Mouse (Mus musculus) cortical plate, adult 2 months (tissue): Measurements from ENCODE around the gene Tmem159. TPM values are rescaled to one million over a fixed set of nuclear protein-coding genes. Genes with fewer than 3 reads are reported as not detected.

Experiments
- H3K27ac ChIP-seq: fragments of 200-500 bp; 2 replicates; pipeline ENCODE4 v1.5.1; 2012; ENCODE audit warnings: low read length, control low read depth, inconsistent platforms; ENCODE audit not compliant: insufficient read depth
- H3K4me1 ChIP-seq: fragments of 200-500 bp; 2 replicates; pipeline ENCODE4 v1.6.1; 2011; ENCODE audit warnings: low read length; ENCODE audit not compliant: control insufficient read depth, insufficient read depth
- H3K4me3 ChIP-seq: fragments of 200-500 bp; 2 replicates; pipeline ENCODE4 v1.5.1; 2011; ENCODE audit warnings: mild to moderate bottlenecking, low read length, control low read depth; ENCODE audit not compliant: insufficient read depth
- CTCF ChIP-seq: fragments of 200-500 bp; IDR thresholded peaks from 2 replicates; pipeline ENCODE4 v1.5.1; 2011; ENCODE audit warnings: mild to moderate bottlenecking, control low read depth, low read length; ENCODE audit not compliant: insufficient read depth; ENCODE audit errors: extremely low read depth
- POLR2A ChIP-seq: fragments of 200-500 bp; IDR thresholded peaks from 2 replicates; pipeline ENCODE4 v1.6.1; 2011; ENCODE audit warnings: mild to moderate bottlenecking, low read length, control low read depth; ENCODE audit not compliant: insufficient read depth; ENCODE audit errors: extremely low read depth
- polyA plus RNA-seq: library from polyadenylated mRNA; depleted of rRNA; stranded (reverse); fragments of >200 nt; gene quantifications from 2 replicates; pipeline ENCODE4 v1.2.3, GENCODE M21; 2012

Tmem159 gene
- polyA plus RNA-seq, 1 experiment: 13.4 TPM

DNA sequence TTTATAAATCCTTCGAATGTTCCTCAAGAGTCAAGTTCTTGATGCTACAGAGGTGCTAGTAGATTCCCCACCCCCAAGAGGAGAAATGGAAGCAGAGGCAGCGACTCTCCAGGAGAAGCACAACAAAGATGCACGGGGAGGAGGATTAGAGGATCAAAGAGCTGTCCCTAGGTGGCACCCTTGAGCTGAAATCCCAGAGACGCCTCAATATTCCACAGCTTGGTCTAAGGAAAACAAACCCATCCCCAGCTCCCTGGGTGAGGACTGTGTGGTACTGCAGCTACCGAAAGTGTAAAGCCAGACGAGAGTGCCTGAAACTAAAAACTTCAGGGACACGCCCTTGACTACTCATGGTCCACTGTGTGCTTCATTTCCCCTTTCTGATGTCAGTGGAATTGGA is 4.3 kb upstream of the Tmem159 start:
- H3K4me3 ChIP-seq: no peak overlapping the region
- H3K27ac ChIP-seq: no peak overlapping the region
- no peaks in the 10 kb centered on the region for H3K4me1 ChIP-seq
- TF ChIP-seq POLR2A: no peak
- TF ChIP-seq CTCF: peak; percentile 74

DNA sequence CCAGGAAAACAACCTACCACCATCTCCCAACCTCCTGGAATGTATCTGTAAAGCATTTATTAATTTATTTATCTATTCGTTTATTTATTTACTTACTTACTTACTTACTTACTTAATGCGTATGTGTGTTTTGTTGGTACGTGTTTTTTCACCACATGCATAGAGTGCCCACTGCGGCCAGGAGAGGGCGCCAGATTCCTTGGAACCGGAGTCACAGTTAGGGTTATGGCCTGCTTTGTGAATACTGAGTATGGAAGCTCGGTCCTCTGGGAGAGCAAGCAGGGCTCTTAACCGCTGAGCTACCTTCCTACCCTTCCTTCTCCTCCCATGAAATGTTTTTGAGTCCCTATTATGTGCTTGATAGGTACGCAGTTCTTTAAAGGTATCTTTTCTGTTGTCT is 3.8 kb upstream of the Tmem159 start:
- Histone ChIP-seq H3K4me3 (no peak overlapping the region), H3K4me1 (no peaks in the 10 kb centered on the region), H3K27ac (no peak overlapping the region)
- peak; percentile 58 for TF ChIP-seq CTCF
- no peak for TF ChIP-seq POLR2A

DNA sequence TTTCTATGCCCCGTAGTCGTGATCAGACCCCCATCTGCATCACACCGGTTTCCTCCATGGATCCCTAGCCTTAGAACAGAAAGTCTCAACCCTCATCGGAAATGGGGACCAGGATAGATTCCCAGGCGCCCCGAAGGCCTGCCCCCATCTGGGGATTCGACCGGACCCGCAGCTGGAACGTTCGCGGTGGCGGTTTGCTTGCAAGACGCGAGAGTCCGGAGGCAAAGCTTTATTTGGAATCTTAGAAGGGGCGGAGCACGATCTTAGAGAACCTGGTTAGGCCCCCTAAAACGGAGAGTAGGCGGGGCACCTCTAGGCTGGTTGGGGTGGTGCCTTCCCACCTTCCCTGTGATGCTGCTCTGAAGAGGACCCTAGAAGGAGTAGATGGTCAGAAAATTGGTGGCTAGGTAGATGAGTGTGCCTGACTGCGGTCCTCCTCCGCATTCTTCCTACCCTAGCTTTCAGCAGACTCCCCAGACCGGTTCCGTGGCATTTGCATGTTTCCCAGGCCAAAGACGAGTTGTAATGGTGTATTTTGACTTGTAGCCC is 940 bp downstream of the Tmem159 start:
- Histone ChIP-seq H3K27ac (no peak overlapping the region), H3K4me1 (no peaks in the 10 kb centered on the region), H3K4me3 (peak overlapping the region; percentile 87)
- TF ChIP-seq CTCF (no peak), POLR2A (no peak)

DNA sequence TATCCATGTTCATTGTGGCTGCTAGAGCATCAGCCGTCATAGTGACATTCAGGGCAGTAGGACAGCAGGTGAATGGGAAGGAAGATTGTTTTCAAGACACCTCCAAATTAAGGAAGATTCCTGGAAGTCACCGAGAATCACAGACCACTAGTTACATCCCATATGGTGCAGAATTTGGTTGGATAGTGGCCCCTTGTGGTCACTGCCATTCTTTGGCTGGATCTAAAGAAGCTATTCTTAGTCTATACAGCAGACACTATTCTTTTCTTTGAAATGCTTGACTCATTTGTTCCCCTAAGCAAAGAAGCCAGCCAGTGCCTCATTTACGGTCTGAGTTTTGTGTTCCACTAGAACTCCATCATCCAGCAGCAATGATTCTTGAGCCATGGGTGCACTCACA is 2.8 kb downstream of the Tmem159 start:
- H3K4me3 ChIP-seq: no peak overlapping the region
- H3K4me1 ChIP-seq: no peaks in the 10 kb centered on the region
- no peak overlapping the region for H3K27ac ChIP-seq
- TF ChIP-seq POLR2A (no peak), CTCF (peak; percentile 22; the same call in 1 of the 2 replicates)

DNA sequence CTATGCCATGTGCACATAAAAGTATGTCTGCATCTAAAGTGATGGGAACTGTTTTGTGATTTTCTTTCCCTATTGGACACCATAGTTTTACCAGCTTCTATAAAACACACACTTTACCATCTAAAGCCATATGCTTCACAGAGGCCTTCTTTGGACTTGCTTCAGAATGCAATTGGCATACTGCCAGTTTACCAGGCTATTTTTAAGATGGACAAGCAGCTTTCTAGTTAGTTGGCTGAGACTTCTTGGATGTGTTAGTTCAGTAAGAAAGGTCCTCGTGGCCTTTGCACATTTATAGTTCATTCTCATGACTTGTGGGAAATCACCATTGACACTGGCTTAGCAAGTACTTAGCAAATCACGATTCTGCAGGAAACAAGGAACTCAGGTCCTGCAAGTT is 4.2 kb downstream of the Tmem159 start:
- no peaks in the 10 kb centered on the region for H3K4me1 ChIP-seq
- TF ChIP-seq POLR2A (no peak), CTCF (no peak)

DNA sequence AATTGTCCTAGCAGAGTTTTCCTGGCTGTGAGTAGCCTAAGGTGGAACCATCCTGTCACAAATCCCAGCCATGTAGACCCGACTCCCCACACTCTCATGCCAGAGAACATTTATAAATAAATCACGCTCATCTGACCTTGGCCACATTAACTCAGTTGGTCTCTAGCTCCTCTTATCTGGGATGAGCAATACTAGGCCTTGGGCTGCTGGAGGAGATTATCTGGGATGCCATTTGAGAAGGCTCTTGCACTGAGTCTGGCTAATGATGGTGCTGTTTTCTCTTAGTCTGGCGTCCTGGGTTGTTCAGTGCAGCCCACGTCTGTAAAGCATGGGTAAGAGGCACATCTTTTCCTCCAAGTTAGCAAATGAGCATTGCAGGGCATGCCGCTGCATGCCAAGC is 7.5 kb downstream of the Tmem159 start:
- TF ChIP-seq POLR2A (no peak), CTCF (no peak)
- Histone ChIP-seq H3K4me1 (no peaks in the 10 kb centered on the region), H3K27ac (no peak overlapping the region), H3K4me3 (no peak overlapping the region)

More for the DNA sequence above, 4.2 kb downstream of the Tmem159 start:
- Histone ChIP-seq H3K27ac (no peak overlapping the region), H3K4me3 (no peak overlapping the region)

DNA sequence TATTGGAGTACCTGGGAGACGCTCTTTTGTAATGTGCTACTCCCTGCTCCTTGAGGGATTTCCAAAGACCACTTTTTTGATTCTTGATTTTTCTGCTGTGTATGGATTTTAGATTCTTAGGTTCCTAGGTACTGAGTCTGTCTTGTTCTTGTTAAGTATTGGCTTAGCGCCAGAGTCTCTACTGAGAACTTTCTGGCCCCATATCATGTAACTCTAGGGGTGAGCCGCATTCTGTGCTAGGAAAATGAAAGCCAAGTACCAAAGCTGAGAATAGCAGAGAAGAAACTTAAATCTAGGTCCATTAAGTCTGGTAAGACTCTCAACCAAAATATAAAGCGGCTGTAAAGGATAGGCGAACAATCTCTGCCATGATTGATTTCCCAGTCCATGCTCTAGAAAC is 14.8 kb downstream of the Tmem159 start:
- H3K4me1 ChIP-seq: no peaks in the 10 kb centered on the region

DNA sequence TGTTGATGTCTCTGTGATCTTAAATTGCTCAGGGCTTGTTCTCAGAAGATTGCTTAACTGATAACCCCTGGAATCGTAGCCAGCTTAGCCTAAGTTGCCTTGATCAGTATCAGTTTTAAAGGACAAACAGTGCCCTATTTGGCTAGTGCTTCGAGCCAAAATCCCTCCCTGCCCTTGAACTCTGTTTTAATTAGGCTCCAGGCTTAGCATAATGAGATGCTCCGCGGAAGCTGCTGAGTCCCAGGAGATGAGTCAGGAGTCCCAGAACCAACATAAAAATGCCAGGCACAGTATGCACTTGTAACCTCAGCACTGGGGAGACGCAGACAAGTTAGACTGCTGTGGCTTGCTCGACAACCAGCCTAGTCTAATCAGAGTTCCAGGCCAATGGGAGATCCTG is 15.4 kb downstream of the Tmem159 start:
- Histone ChIP-seq H3K4me1 (no peaks in the 10 kb centered on the region), H3K4me3 (no peak overlapping the region), H3K27ac (no peak overlapping the region)
- TF ChIP-seq CTCF (no peak), POLR2A (no peak)

More for the DNA sequence above, 14.8 kb downstream of the Tmem159 start:
- Histone ChIP-seq H3K27ac (no peak overlapping the region), H3K4me3 (no peak overlapping the region)
- no peak for TF ChIP-seq CTCF
- TF ChIP-seq POLR2A: no peak

DNA sequence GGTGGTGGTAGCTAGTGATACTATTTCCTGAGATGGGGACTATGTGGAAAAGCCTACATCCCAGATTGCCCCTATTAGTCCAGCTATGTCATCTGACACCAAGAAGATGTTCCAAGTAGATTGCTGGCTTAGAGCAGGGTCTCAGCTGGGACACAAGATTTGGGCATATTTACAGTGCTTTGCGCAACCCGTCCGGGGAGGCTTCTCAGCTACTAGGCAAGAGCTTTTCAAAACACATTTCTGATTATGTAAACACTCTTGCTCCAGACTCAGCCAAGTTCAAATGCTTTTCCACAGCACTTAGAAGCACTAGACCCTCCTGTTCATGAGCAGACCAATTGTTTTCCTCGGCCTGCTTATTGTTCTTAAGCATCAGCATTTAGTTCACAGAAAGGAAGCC is 21.6 kb downstream of the Tmem159 start:
- TF ChIP-seq POLR2A (no peak), CTCF (no peak)
- no peak overlapping the region for H3K4me3 ChIP-seq
- H3K4me1 ChIP-seq: no peaks in the 10 kb centered on the region; the same call in 1 of the 2 replicates
- no peak overlapping the region for H3K27ac ChIP-seq

DNA sequence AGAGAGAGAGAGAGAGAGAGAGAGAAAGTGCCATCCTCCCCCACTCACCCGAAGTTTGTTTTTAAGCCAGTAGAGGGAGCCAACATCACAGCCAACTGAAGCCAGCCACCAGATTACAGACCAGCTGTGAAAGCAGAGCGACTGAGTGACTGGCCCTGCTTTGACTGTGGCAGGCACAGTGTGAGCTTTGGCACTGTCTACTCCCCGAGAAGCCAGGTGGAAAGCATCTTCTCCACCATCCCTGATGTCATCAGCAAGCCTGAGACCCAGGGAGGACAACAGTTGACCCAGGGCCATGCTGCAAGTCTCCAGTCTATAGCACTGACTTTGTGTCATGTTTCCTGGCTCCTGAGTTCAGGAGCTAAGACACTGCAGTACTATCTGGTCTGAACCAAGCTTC is 22.7 kb downstream of the Tmem159 start:
- TF ChIP-seq CTCF (peak; percentile 89), POLR2A (no peak)
- H3K27ac ChIP-seq: no peak overlapping the region
- no peaks in the 10 kb centered on the region; the same call in 1 of the 2 replicates for H3K4me1 ChIP-seq
- no peak overlapping the region for H3K4me3 ChIP-seq

DNA sequence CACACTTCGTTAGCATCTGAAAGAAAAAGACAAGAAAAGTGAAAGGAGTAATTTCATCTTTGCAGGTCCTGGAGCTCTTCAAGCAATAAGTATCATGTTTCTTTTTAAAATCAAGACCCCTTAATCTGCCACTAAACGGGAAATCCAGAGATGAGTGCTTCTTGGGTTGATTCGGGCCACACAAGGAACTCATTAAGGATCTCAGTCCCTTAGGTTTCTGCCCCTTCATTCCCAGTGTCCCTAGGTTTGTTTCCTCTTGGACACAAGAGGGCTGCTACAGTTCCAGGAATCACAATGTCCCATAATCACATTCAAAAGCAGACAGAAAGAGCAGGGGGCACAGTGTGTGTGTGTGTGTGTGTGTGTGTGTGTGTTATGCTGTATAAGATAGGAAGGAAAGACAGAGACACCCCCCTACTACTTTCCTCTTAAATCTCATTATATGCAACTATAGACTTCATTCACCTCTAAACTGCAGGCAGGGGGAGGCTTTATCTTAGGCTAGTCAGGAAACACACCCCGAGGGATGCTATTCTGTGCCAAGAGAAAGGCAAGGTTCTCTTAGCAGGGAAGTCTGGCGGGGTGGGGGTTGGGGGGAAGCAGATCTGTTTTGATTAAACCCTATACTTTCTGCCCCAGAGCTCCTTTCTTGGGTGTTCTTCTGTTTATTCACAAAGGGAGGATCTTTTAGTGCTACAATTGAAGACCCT is 25.0 kb downstream of the Tmem159 start:
- no peak overlapping the region for H3K4me3 ChIP-seq
- TF ChIP-seq POLR2A: no peak
- no peak for TF ChIP-seq CTCF
- H3K27ac ChIP-seq: no peak overlapping the region
- no peaks in the 10 kb centered on the region; the same call in 1 of the 2 replicates for H3K4me1 ChIP-seq
